Mouse (Mus musculus) urinary bladder, postnatal 4 days (tissue): Measurements from ENCODE around the gene Pigo.

ENCODE experiments used
- DNase-seq, 2 experiments: peaks; one replicate each; pipeline ENCODE4 v3.0.0; 2021 to 2022; ENCODE audit warnings: low spot score in 2 of 2

The Pigo gene

GRCm38 (mm10) chr4:43037860-43038566, 12.4 kb upstream of the Pigo start:
- no peak for DNase-seq

- DNase-seq = no peak
These were observed 10.7 kb upstream of the Pigo start for GRCm38 (mm10) chr4:43036356-43036755.

DNA sequence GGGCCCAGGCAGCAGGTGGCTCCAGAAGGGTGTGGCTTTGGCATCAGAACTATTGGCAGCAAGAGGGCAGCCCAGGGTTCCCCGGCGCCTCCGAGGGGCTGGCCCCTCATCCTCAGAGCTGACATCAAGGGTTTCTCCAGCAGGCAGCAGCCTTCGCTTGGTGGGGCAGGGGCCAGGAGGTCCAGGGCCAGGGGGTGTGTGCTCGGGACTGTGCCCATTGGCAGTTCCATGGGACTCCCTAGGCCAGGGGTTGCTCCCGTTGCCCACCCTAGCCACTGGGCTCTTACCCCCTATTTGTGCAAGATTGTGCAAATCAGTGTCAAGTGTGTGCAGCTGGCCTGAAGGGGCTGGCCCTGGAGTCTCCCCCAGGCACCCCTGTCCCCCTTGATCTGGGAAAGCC, 10.2 kb upstream of the Pigo start:
- no peak for DNase-seq

GRCm38 (mm10) chr4:43033481-43033880, 7.9 kb upstream of the Pigo start:
- DNase-seq = no peak

GRCm38 (mm10) chr4:43032501-43032900, 6.9 kb upstream of the Pigo start:
- no peak for DNase-seq

GRCm38 (mm10) chr4:43031237-43031995, 5.8 kb upstream of the Pigo start, which contains the start of gene Stoml2:
Gene Stoml2 (minus strand): TSS chr4:43031710.
- peak; percentile 86 to 93 for DNase-seq

DNA sequence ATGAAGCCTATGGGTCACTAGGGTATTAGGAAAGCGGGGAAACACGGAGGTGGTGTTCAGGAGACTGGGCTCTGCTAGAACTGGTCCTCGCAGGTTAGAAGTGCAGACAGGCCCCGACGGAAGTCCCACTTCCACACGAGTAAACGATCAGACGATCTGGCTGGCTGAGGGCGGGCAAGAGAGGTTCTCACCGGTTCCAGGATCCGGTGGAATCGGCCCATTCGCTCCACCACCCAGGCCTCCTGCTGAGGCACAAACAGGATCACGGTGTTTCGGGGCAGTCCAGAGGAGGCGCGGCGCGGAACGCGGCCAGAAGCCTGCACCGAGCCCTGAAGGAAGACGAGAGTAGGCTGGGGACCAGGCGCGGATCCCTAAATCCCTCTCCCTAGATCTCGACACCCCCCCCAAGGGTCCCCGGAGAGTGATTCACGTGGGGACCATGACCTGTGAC, 5.2 kb upstream of the Pigo start:
- DNase-seq = peak in 1 of 2 experiments; percentile 48

DNA sequence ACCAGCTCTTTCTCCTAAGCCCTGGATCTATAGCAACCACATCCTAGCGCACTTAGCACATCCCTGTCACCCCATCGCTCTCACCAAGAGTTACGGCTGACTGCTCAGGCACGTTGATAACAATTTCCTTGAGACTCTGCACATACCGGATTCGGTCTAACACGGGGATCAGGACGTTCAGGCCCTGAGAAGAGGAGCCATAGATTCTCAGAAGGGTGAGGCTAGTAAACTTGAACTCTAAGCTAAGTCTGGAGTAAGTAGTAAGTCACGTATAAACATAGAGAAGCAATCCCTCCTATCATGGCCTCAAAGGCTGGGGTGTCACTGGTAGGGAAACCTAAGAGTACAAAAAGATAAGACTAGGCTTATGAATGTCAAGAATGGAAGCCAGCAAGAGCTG, 4.7 kb upstream of the Pigo start:
- no peak for DNase-seq

GRCm38 (mm10) chr4:43029749-43030148, 4.1 kb upstream of the Pigo start:
- DNase-seq = no peak

GRCm38 (mm10) chr4:43029121-43029520, 3.5 kb upstream of the Pigo start:
- DNase-seq = no peak

DNA sequence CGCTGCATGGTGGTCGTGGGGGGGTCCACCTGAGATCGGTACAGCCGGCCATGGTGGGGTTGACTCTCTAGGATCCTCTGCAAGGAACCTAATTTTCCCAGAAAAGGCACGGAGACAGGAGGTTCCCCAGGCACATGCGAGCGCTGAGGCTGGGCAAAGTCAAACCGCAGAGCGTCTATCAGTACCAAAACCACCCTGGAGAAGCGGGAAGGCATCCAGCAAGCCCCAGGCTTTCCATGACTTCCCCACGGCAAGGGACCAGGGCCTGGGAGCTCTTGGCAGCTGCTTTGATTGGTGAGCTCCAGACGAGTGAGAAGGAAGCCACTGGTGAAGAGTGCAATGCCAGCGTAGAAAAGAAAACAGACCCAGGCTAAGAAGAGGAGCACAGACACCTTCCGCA, 946 bp downstream of the Pigo start:
- DNase-seq = no peak

GRCm38 (mm10) chr4:43021341-43021740, 4.3 kb downstream of the Pigo start:
- DNase-seq = no peak

GRCm38 (mm10) chr4:43020876-43021275, 4.7 kb downstream of the Pigo start:
- DNase-seq = no peak

GRCm38 (mm10) chr4:43019641-43020465, 5.8 kb downstream of the Pigo start:
- no peak for DNase-seq

DNA sequence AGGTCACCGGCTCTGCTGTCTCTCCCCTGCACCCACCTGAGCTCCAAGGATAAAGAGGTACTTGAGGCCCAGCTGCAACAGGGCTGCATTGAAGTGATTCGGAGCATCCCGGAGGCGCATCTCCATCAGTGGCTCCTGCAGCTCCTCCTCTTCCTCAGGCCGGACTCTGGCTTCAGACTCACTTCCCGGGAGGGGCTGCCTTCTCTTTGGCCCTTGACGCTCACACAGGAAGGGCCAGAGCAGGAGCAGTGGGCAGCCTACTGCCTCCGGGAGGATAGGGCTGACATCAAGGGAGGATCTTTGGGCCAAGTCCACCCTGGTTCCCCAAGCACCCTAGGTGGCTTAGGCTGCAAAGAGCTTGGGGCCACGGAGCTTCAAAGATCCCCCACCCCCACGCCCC, 6.4 kb downstream of the Pigo start:
- DNase-seq = no peak

GRCm38 (mm10) chr4:43018156-43018555, 7.5 kb downstream of the Pigo start:
- no peak for DNase-seq

GRCm38 (mm10) chr4:43012091-43012490, 13.5 kb downstream of the Pigo start:
- no peak for DNase-seq

GRCm38 (mm10) chr4:43010161-43011038, 15.2 kb downstream of the Pigo start, which contains the start of gene Fancg:
Gene Fancg (minus strand): TSS chr4:43010506.
- peak; percentile 75 to 80 for DNase-seq

- no peak for DNase-seq
These were observed 19.9 kb downstream of the Pigo start for GRCm38 (mm10) chr4:43005765-43006164.

DNA sequence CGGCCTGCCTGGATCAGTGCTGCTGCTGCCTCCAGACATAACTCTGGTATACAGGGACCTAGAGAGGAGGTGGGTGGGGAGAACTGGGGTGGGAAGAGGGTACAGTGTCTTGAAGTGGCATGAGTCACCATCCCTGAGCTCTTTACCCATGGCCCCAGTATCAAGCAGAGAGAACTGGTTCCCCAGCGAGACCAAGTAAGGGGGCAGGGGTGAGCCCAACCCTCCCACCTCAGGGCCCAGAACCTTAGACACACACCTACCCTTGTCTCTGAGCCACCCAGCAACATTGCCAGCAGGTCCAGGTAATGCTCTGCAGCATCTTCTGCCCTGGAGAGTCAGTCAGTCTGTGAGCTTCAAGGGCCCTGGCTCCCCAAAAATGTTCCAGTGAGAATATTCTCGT, 20.7 kb downstream of the Pigo start:
- no peak for DNase-seq

DNA sequence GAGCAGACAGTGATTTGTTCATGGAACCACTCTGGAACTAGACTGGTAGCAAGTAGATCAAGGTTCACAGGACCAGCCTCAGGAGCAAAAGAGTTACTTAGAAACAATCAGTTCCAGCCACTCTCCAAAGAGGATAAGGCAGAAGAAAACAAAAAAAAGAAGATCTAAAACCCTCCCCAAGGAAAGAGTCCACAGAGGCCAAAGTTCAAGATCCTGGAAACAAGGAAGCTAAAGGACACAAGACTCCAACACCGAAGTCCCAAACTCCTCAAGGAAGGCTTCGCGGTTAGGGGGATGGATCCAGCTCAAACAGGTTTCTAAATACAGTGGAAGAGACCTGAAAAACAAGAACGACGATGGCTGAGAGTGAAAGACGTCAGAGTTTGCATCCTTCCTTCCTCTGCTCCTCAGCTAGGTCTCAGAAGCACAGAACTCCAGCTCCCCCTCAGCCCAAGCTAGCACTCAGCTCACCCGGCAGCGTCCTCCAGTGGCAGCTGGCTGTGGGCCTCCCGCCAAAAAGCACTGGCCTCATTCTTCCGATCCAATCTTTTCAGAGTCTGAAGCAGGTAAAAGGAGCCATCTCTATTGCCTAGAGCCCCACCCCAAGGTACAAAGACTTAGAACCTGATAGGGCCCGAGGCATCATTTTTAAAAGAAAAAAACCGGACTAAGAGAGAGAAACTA, 22.7 kb downstream of the Pigo start:
- no peak for DNase-seq
